In genomic region chr19:5609171-5609546, GRCm38 (mm10) we compare ENCODE assay signal across 8 mouse cellular contexts. TPM values are rescaled to one million over a fixed set of nuclear protein-coding genes. Genes with fewer than 3 reads are reported as not detected.
A peak's percentile ranks its signal among the peaks of the same experiment; 100 is the strongest.
DNase-seq lines count a peak whose midpoint lies in the region; ATAC-seq and TF ChIP-seq lines count a peak whose summit lies in the region.

No protein-coding gene starts in this region.

- peak overlapping the region; percentile 93 for H3K4me3 ChIP-seq in lung, adult 2 months (replicated peaks; ENCODE audit: extremely low read depth, low read depth, low read length)
- H3K4me3 ChIP-seq in embryonic facial prominence, embryonic 11.5 days (ENCODE audit: low read depth, low read length) = peak overlapping the region; percentile 53
- peak overlapping the region; percentile 75 for H3K4me3 ChIP-seq in hindbrain, postnatal 0 days (ENCODE audit: low read length)
- H3K4me3 ChIP-seq in myocyte = peak overlapping the region; percentile 53

- peaks cover 6% of the 10 kb centered on the region; the same call in 1 of the 2 replicates for H3K4me1 ChIP-seq in lung, adult 2 months (ENCODE audit: control insufficient read depth, insufficient read depth, low read length)
- peaks cover 3% of the 10 kb centered on the region for H3K4me1 ChIP-seq in embryonic facial prominence, embryonic 11.5 days (ENCODE audit: control insufficient read depth, insufficient read depth, low read length)
- H3K4me1 ChIP-seq in hindbrain, postnatal 0 days (ENCODE audit: insufficient read depth, low read length) = 0 out of 2 replicates have a peak, but pooled peaks cover 7% of the 10 kb centered on the region

- peaks cover 7% of the 10 kb centered on the region for H3K79me2 ChIP-seq in myocyte (ENCODE audit: control insufficient read depth, insufficient read depth)

- 36% methylated on average over 10 of the region's 10 CpGs for WGBS in lung, adult 2 months
- WGBS in embryonic facial prominence, embryonic 11.5 days = 57% methylated on average over 10 of the region's 10 CpGs
- 61% methylated on average over 10 of the region's 10 CpGs for WGBS in hindbrain, postnatal 0 days

- H3K27me3 ChIP-seq in embryonic facial prominence, embryonic 11.5 days (ENCODE audit: control insufficient read depth, insufficient read depth, low read length) = no peaks in the 10 kb centered on the region
- no peaks in the 10 kb centered on the region for H3K27me3 ChIP-seq in hindbrain, postnatal 0 days (ENCODE audit: insufficient read depth, low read length)
- H3K27me3 ChIP-seq in myocyte (ENCODE audit: control insufficient read depth, insufficient read depth, insufficient read length) = no peaks in the 10 kb centered on the region

- no peaks in the 10 kb centered on the region for H3K9me3 ChIP-seq in embryonic facial prominence, embryonic 11.5 days (replicated peaks; ENCODE audit: control insufficient read depth, low read length)
- H3K9me3 ChIP-seq in hindbrain, postnatal 0 days (ENCODE audit: low read length) = no peaks in the 10 kb centered on the region

- peak overlapping the region; percentile 74 for H3K4me2 ChIP-seq in embryonic facial prominence, embryonic 11.5 days (ENCODE audit: low read depth, low read length)
- H3K4me2 ChIP-seq in hindbrain, postnatal 0 days (ENCODE audit: low read depth, low read length) = peak overlapping the region; percentile 78
- H3K4me2 ChIP-seq in myocyte (ENCODE audit: low read depth) = peak overlapping the region; percentile 68

- no peak for TF ChIP-seq CTCF in lung, adult 2 months (IDR thresholded peaks at IDR 0.05; ENCODE audit: insufficient read depth, low read length)
- no peak for TF ChIP-seq CTCF in hindbrain, postnatal 0 days (IDR thresholded peaks at IDR 0.05; ENCODE audit: low read depth)

- peak overlapping the region; percentile 43 for H3ac ChIP-seq in myocyte (ENCODE audit: control insufficient read depth, insufficient read length)

- peaks cover 5% of the 10 kb centered on the region for H3K36me3 ChIP-seq in embryonic facial prominence, embryonic 11.5 days (replicated peaks; ENCODE audit: control insufficient read depth, insufficient read depth, low read depth, low read length)
- peaks cover 38% of the 10 kb centered on the region for H3K36me3 ChIP-seq in hindbrain, postnatal 0 days (ENCODE audit: insufficient read depth, low read length)
- H3K36me3 ChIP-seq in myocyte (ENCODE audit: control insufficient read depth, insufficient read depth) = peaks cover 24% of the 10 kb centered on the region

- no peak for TF ChIP-seq POLR2A in lung, adult 2 months (IDR thresholded peaks at IDR 0.05; ENCODE audit: borderline replicate concordance, extremely low read depth, low read depth, low read length)
- TF ChIP-seq POLR2A in myocyte (IDR thresholded peaks at IDR 0.05; ENCODE audit: insufficient read length, low read depth) = no peak

- DNase-seq in lung, adult 2 months = no peak
- no peak for DNase-seq in lung, adult 18-20 months
- DNase-seq in embryonic facial prominence, embryonic 11.5 days (ENCODE audit: low spot score) = no peak
- peak; percentile 9 for DNase-seq in hindbrain, postnatal 0 days (ENCODE audit: low spot score)
- DNase-seq in right cerebral cortex, postnatal 36 days (ENCODE audit: low spot score in 2 of 2) = no peak

- H3K27ac ChIP-seq in embryonic facial prominence, embryonic 11.5 days (replicated peaks; ENCODE audit: low read depth, low read length) = peak overlapping the region; percentile 87
- H3K27ac ChIP-seq in hindbrain, postnatal 0 days = peak overlapping the region; percentile 100

- H3K9ac ChIP-seq in embryonic facial prominence, embryonic 11.5 days (replicated peaks; ENCODE audit: low read length) = peak overlapping the region; percentile 73
- H3K9ac ChIP-seq in hindbrain, postnatal 0 days (replicated peaks; ENCODE audit: low read length) = peak overlapping the region; percentile 88

- no peak for ATAC-seq in embryonic facial prominence, embryonic 11.5 days (replicated peaks; ENCODE audit: insufficient number of reproducible peaks, low FRiP score, low TSS enrichment, low read depth)
- ATAC-seq in hindbrain, postnatal 0 days = no peak
- ATAC-seq in megakaryocyte-erythroid progenitor cell, adult 5-6 weeks (replicated peaks; ENCODE audit: low FRiP score, low TSS enrichment, poor library complexity, severe bottlenecking) = no peak
- no peak for ATAC-seq in inflammation-experienced regulatory T-cells, adult 6 months

TF ChIP-seq in myocyte, 11 proteins besides CTCF, POLR2A, EP300 and RAD21:
- no peak for TF ChIP-seq REST (IDR thresholded peaks at IDR 0.05; ENCODE audit: insufficient read depth, insufficient read length)
- no peak for TF ChIP-seq CEBPB (IDR thresholded peaks at IDR 0.05; ENCODE audit: insufficient read depth, poor library complexity, severe bottlenecking)
- no peak for TF ChIP-seq MYOG (IDR thresholded peaks at IDR 0.05; ENCODE audit: control insufficient read depth in 1 of 3, insufficient read depth in 1 of 3, insufficient read length in 2 of 3, low read depth in 2 of 3)
- no peak for TF ChIP-seq TCF3 (IDR thresholded peaks at IDR 0.05; ENCODE audit: insufficient read length, low read depth)
- TF ChIP-seq POLR2AphosphoS2 (IDR thresholded peaks at IDR 0.05; ENCODE audit: insufficient read length, low read depth) = no peak
- TF ChIP-seq SRF (IDR thresholded peaks at IDR 0.05; ENCODE audit: control insufficient read depth, insufficient read length, low read depth) = no peak
- TF ChIP-seq E2F4 (IDR thresholded peaks at IDR 0.05; ENCODE audit: insufficient read depth) = no peak
- TF ChIP-seq TCF12 (IDR thresholded peaks at IDR 0.05; ENCODE audit: insufficient read depth, poor library complexity, severe bottlenecking) = no peak
- no peak for TF ChIP-seq USF1 (IDR thresholded peaks at IDR 0.05; ENCODE audit: low read depth)
- TF ChIP-seq MYOD1 (IDR thresholded peaks at IDR 0.05; ENCODE audit: control insufficient read depth in 1 of 3, insufficient read length in 2 of 3, low read depth in 2 of 3) = no peak
- TF ChIP-seq MAX (IDR thresholded peaks at IDR 0.05; ENCODE audit: low read depth) = no peak

RNA-seq across cellular contexts. Expression of gene Kat5, which starts 0.9 kb away (rescaled TPM):
- 72.5 and 75.7 TPM in 2 replicates for polyA plus RNA-seq in lung, adult 2 months (2012; rRNA removed)
- 28.9 and 32.2 TPM in 2 replicates for polyA plus RNA-seq in embryonic facial prominence, embryonic 11.5 days (2014; fragmentation: Nextera tagmentation; extraction: Ambion mirVana)
- total RNA-seq in hindbrain, postnatal 0 days (2014; rRNA removed) = 95.2 and 163 TPM in 2 replicates
- 72.0 and 74.0 TPM in 2 replicates for polyA plus RNA-seq in hindbrain, postnatal 0 days (2015; fragmentation: Nextera tagmentation; extraction: Ambion mirVana)
- 37.1 TPM for polyA plus RNA-seq in myocyte (2012; fragmentation: generic; extraction: Trizol)
- total RNA-seq in megakaryocyte-erythroid progenitor cell, adult 5-6 weeks (2014; fragmentation: Nextera tagmentation) = 46.2 and 55.6 TPM in 2 replicates
- total RNA-seq in megakaryocyte-erythroid progenitor cell, adult 5-6 weeks (2017) = 60.7 and 86.1 TPM in 2 replicates
- polyA plus RNA-seq in inflammation-experienced regulatory T-cells, adult 6 months (2017; shearing (Covaris generic)) = 10 to 100 TPM; 34.5 to 46.1 (median 42.4) TPM

RNA-seq across cellular contexts. Expression of gene Rnaseh2c, which starts 7.5 kb away (rescaled TPM):
- polyA plus RNA-seq in lung, adult 2 months (2012; rRNA removed) = 38.6 and 47.6 TPM in 2 replicates
- 156 and 157 TPM in 2 replicates for polyA plus RNA-seq in embryonic facial prominence, embryonic 11.5 days (2014; fragmentation: Nextera tagmentation; extraction: Ambion mirVana)
- total RNA-seq in hindbrain, postnatal 0 days (2014; rRNA removed) = 33.6 and 40.4 TPM in 2 replicates
- 66.4 and 75.4 TPM in 2 replicates for polyA plus RNA-seq in hindbrain, postnatal 0 days (2015; fragmentation: Nextera tagmentation; extraction: Ambion mirVana)
- polyA plus RNA-seq in myocyte (2012; fragmentation: generic; extraction: Trizol) = 31.9 TPM
- 173 and 247 TPM in 2 replicates for total RNA-seq in megakaryocyte-erythroid progenitor cell, adult 5-6 weeks (2014; fragmentation: Nextera tagmentation)
- total RNA-seq in megakaryocyte-erythroid progenitor cell, adult 5-6 weeks (2017) = 72.8 and 97.8 TPM in 2 replicates
- polyA plus RNA-seq in inflammation-experienced regulatory T-cells, adult 6 months (2017; shearing (Covaris generic)) = 100 to 1,000 TPM in 1 of 3 experiments, 10 to 100 TPM in 2; 40.8 to 104 (median 97.1) TPM

RNA-seq across cellular contexts. Expression of gene Rela, which starts 28.1 kb away (rescaled TPM):
- 118 and 120 TPM in 2 replicates for polyA plus RNA-seq in lung, adult 2 months (2012; rRNA removed)
- 37.0 and 39.1 TPM in 2 replicates for polyA plus RNA-seq in embryonic facial prominence, embryonic 11.5 days (2014; fragmentation: Nextera tagmentation; extraction: Ambion mirVana)
- total RNA-seq in hindbrain, postnatal 0 days (2014; rRNA removed) = 40.1 and 40.8 TPM in 2 replicates
- 30.3 and 33.1 TPM in 2 replicates for polyA plus RNA-seq in hindbrain, postnatal 0 days (2015; fragmentation: Nextera tagmentation; extraction: Ambion mirVana)
- 58.0 TPM for polyA plus RNA-seq in myocyte (2012; fragmentation: generic; extraction: Trizol)
- total RNA-seq in megakaryocyte-erythroid progenitor cell, adult 5-6 weeks (2014; fragmentation: Nextera tagmentation) = 64.8 and 66.0 TPM in 2 replicates
- 36.1 and 49.7 TPM in 2 replicates for total RNA-seq in megakaryocyte-erythroid progenitor cell, adult 5-6 weeks (2017)
- polyA plus RNA-seq in inflammation-experienced regulatory T-cells, adult 6 months (2017; shearing (Covaris generic)) = 100 to 1,000 TPM in 2 of 3 experiments, 10 to 100 TPM in 1; 95.8 to 144 (median 126) TPM

RNA-seq across cellular contexts. Expression of gene Ap5b1, which starts 41.3 kb away (rescaled TPM):
- polyA plus RNA-seq in lung, adult 2 months (2012; rRNA removed) = 14.5 and 15.3 TPM in 2 replicates
- polyA plus RNA-seq in embryonic facial prominence, embryonic 11.5 days (2014; fragmentation: Nextera tagmentation; extraction: Ambion mirVana) = 1.7 and 2.1 TPM in 2 replicates
- total RNA-seq in hindbrain, postnatal 0 days (2014; rRNA removed) = 15.0 and 19.3 TPM in 2 replicates
- 2.3 and 2.6 TPM in 2 replicates for polyA plus RNA-seq in hindbrain, postnatal 0 days (2015; fragmentation: Nextera tagmentation; extraction: Ambion mirVana)
- polyA plus RNA-seq in myocyte (2012; fragmentation: generic; extraction: Trizol) = 3.2 TPM
- total RNA-seq in megakaryocyte-erythroid progenitor cell, adult 5-6 weeks (2014; fragmentation: Nextera tagmentation) = 4.0 and 5.5 TPM in 2 replicates
- total RNA-seq in megakaryocyte-erythroid progenitor cell, adult 5-6 weeks (2017) = 1.4 and 4.3 TPM in 2 replicates
- polyA plus RNA-seq in inflammation-experienced regulatory T-cells, adult 6 months (2017; shearing (Covaris generic)) = 1 to 10 TPM; 5.8 to 7.4 (median 6.5) TPM

RNA-seq across cellular contexts. Expression of gene Ovol1, which starts 48.7 kb away (rescaled TPM):
- 2.3 and 11.2 TPM in 2 replicates for polyA plus RNA-seq in lung, adult 2 months (2012; rRNA removed)
- 0.62 and 1.4 TPM in 2 replicates for polyA plus RNA-seq in embryonic facial prominence, embryonic 11.5 days (2014; fragmentation: Nextera tagmentation; extraction: Ambion mirVana)
- not detected in 2 replicates for total RNA-seq in hindbrain, postnatal 0 days (2014; rRNA removed)
- polyA plus RNA-seq in hindbrain, postnatal 0 days (2015; fragmentation: Nextera tagmentation; extraction: Ambion mirVana) = 0.25 TPM in 1 of 2 replicates, not detected in the other
- not detected for polyA plus RNA-seq in myocyte (2012; fragmentation: generic; extraction: Trizol)
- not detected in 2 replicates for total RNA-seq in megakaryocyte-erythroid progenitor cell, adult 5-6 weeks (2014; fragmentation: Nextera tagmentation)
- total RNA-seq in megakaryocyte-erythroid progenitor cell, adult 5-6 weeks (2017) = not detected in 2 replicates
- not detected for polyA plus RNA-seq in inflammation-experienced regulatory T-cells, adult 6 months (2017; shearing (Covaris generic))
